Mouse (Mus musculus): ENCODE measurements around the gene Gmfg. TPM values are rescaled to one million over a fixed set of nuclear protein-coding genes. Genes with fewer than 3 reads are reported as not detected.

Gmfg gene
- polyA plus RNA-seq (2015; fragmentation: Nextera tagmentation; extraction: Ambion mirVana): 5.3 and 6.0 TPM in 2 replicates

- H3K4me1 ChIP-seq (replicated peaks): peaks cover 41% of the 10 kb centered on the region
- peak within 1 kb of the TSS; percentile 84 for H3K27ac ChIP-seq (replicated peaks)
- peak; percentile 64 for ATAC-seq (ENCODE audit: low read depth)
- 3% methylated on average over 16 of the region's 16 CpGs for WGBS
- H3K9me3 ChIP-seq: no peaks in the 10 kb centered on the region
- peak within 1 kb of the TSS; percentile 75 for H3K9ac ChIP-seq
- H3K4me3 ChIP-seq: peak within 1 kb of the TSS; percentile 79
- peak within 1 kb of the TSS; percentile 66 for H3K4me2 ChIP-seq
- no peaks in the 10 kb centered on the region for H3K27me3 ChIP-seq
- peaks cover 15% of the 10 kb centered on the region for H3K36me3 ChIP-seq
These were observed at the start of gene Gmfg for GRCm38 (mm10) chr7:28436932-28437570. Gene Gmfg (plus strand): TSS chr7:28437447.

GRCm38 (mm10) chr7:28390331-28390730 lies 46.9 kb upstream of the Gmfg start:
- Histone ChIP-seq H3K4me3 (no peak overlapping the region), H3K27me3 (no peaks in the 10 kb centered on the region), H3K4me2 (no peak overlapping the region), H3K9me3 (no peaks in the 10 kb centered on the region), H3K36me3 (peaks cover 56% of the 10 kb centered on the region), H3K4me1 (replicated peaks) (peaks cover 26% of the 10 kb centered on the region), H3K9ac (no peak overlapping the region), H3K27ac (replicated peaks) (no peak overlapping the region)
- no peak for ATAC-seq (ENCODE audit: low read depth)
- 96% methylated on average over 3 of the region's 3 CpGs for WGBS

- Histone ChIP-seq H3K4me3 (peak within 1 kb of the TSS; percentile 85), H3K4me1 (replicated peaks) (peaks cover 26% of the 10 kb centered on the region), H3K9me3 (no peaks in the 10 kb centered on the region), H3K9ac (peak within 1 kb of the TSS; percentile 91), H3K27me3 (no peaks in the 10 kb centered on the region), H3K27ac (replicated peaks) (peak within 1 kb of the TSS; percentile 79), H3K36me3 (peaks cover 63% of the 10 kb centered on the region), H3K4me2 (peak within 1 kb of the TSS; percentile 96)
- under 1% methylated on average over 58 of the region's 58 CpGs for WGBS
- peak; percentile 99 for ATAC-seq (ENCODE audit: low read depth)
These were observed 44.6 kb upstream of the Gmfg start, which contains the start of the genes Med29 and Paf1 for GRCm38 (mm10) chr7:28392429-28393271. Gene Med29 (minus strand): TSS chr7:28392708. Gene Paf1 (plus strand): TSS chr7:28392951.

GRCm38 (mm10) chr7:28393272-28393951 lies 43.8 kb upstream of the Gmfg start:
- Histone ChIP-seq H3K9ac (peak overlapping the region; percentile 91), H3K27ac (replicated peaks) (peak overlapping the region; percentile 79), H3K36me3 (peaks cover 63% of the 10 kb centered on the region), H3K27me3 (no peaks in the 10 kb centered on the region), H3K9me3 (no peaks in the 10 kb centered on the region), H3K4me1 (replicated peaks) (peaks cover 26% of the 10 kb centered on the region), H3K4me3 (peak overlapping the region; percentile 85), H3K4me2 (peak overlapping the region; percentile 96)
- 7% methylated on average over 22 of the region's 22 CpGs for WGBS
- no peak; the same call in 1 of the 2 replicates for ATAC-seq (ENCODE audit: low read depth)

- H3K4me1 ChIP-seq (replicated peaks): peaks cover 26% of the 10 kb centered on the region
- H3K4me2 ChIP-seq: no peak overlapping the region
- H3K9ac ChIP-seq: no peak overlapping the region
- no peaks in the 10 kb centered on the region for H3K27me3 ChIP-seq
- no peak overlapping the region for H3K27ac ChIP-seq (replicated peaks)
- 97% methylated on average over 4 of the region's 4 CpGs for WGBS
- no peak overlapping the region for H3K4me3 ChIP-seq
- no peaks in the 10 kb centered on the region for H3K9me3 ChIP-seq
- H3K36me3 ChIP-seq: peaks cover 63% of the 10 kb centered on the region
- no peak for ATAC-seq (ENCODE audit: low read depth)
These were observed 41.8 kb upstream of the Gmfg start for GRCm38 (mm10) chr7:28395425-28395824.

- Histone ChIP-seq H3K27me3 (no peaks in the 10 kb centered on the region), H3K9me3 (no peaks in the 10 kb centered on the region), H3K4me1 (replicated peaks) (peaks cover 16% of the 10 kb centered on the region), H3K27ac (replicated peaks) (no peak overlapping the region), H3K4me2 (no peak overlapping the region), H3K4me3 (no peak overlapping the region), H3K36me3 (peaks cover 83% of the 10 kb centered on the region), H3K9ac (no peak overlapping the region)
- ATAC-seq (ENCODE audit: low read depth): no peak
- 67% methylated on average over 3 of the region's 3 CpGs for WGBS
These were observed 39.2 kb upstream of the Gmfg start for GRCm38 (mm10) chr7:28398000-28398399.

- ATAC-seq (ENCODE audit: low read depth): no peak
- Histone ChIP-seq H3K36me3 (peaks cover 91% of the 10 kb centered on the region), H3K9me3 (no peaks in the 10 kb centered on the region), H3K4me1 (replicated peaks) (peaks cover 9% of the 10 kb centered on the region), H3K27me3 (no peaks in the 10 kb centered on the region), H3K27ac (replicated peaks) (no peak overlapping the region), H3K4me2 (no peak overlapping the region), H3K4me3 (no peak overlapping the region), H3K9ac (no peak overlapping the region)
- 91% methylated on average over 10 of the region's 10 CpGs for WGBS
These were observed 38.4 kb upstream of the Gmfg start for GRCm38 (mm10) chr7:28398696-28399340.

- Histone ChIP-seq H3K4me2 (no peak overlapping the region), H3K27ac (replicated peaks) (no peak overlapping the region), H3K4me3 (no peak overlapping the region), H3K9ac (no peak overlapping the region), H3K9me3 (no peaks in the 10 kb centered on the region), H3K27me3 (no peaks in the 10 kb centered on the region), H3K36me3 (peaks cover 98% of the 10 kb centered on the region), H3K4me1 (replicated peaks) (no peaks in the 10 kb centered on the region)
- ATAC-seq (ENCODE audit: low read depth): no peak
- WGBS: 96% methylated on average over 1 of the region's 1 CpGs
These were observed 36.2 kb upstream of the Gmfg start for GRCm38 (mm10) chr7:28401030-28401429.

GRCm38 (mm10) chr7:28401942-28402341 lies 35.3 kb upstream of the Gmfg start:
- no peak overlapping the region for H3K27ac ChIP-seq (replicated peaks)
- peaks cover 98% of the 10 kb centered on the region for H3K36me3 ChIP-seq
- no peak overlapping the region for H3K4me3 ChIP-seq
- no peaks in the 10 kb centered on the region for H3K9me3 ChIP-seq
- WGBS: 76% methylated on average over 3 of the region's 3 CpGs
- H3K9ac ChIP-seq: no peak overlapping the region
- H3K27me3 ChIP-seq: no peaks in the 10 kb centered on the region
- no peak overlapping the region for H3K4me2 ChIP-seq
- no peak for ATAC-seq (ENCODE audit: low read depth)
- no peaks in the 10 kb centered on the region for H3K4me1 ChIP-seq (replicated peaks)

GRCm38 (mm10) chr7:28410841-28411475 lies 26.3 kb upstream of the Gmfg start:
- no peak overlapping the region for H3K4me3 ChIP-seq
- ATAC-seq (ENCODE audit: low read depth): no peak
- no peaks in the 10 kb centered on the region for H3K4me1 ChIP-seq (replicated peaks)
- H3K27ac ChIP-seq (replicated peaks): no peak overlapping the region
- H3K27me3 ChIP-seq: no peaks in the 10 kb centered on the region
- peaks cover 95% of the 10 kb centered on the region for H3K36me3 ChIP-seq
- no peak overlapping the region for H3K4me2 ChIP-seq
- no peak overlapping the region for H3K9ac ChIP-seq
- WGBS: 89% methylated on average over 3 of the region's 3 CpGs
- no peaks in the 10 kb centered on the region for H3K9me3 ChIP-seq

- ATAC-seq (ENCODE audit: low read depth): no peak
- Histone ChIP-seq H3K36me3 (peaks cover 94% of the 10 kb centered on the region), H3K4me2 (no peak overlapping the region), H3K4me3 (no peak overlapping the region), H3K4me1 (replicated peaks) (no peaks in the 10 kb centered on the region), H3K9me3 (no peaks in the 10 kb centered on the region), H3K27ac (replicated peaks) (no peak overlapping the region), H3K27me3 (no peaks in the 10 kb centered on the region), H3K9ac (no peak overlapping the region)
- 91% methylated on average over 4 of the region's 4 CpGs for WGBS
These were observed 24.4 kb upstream of the Gmfg start for GRCm38 (mm10) chr7:28412826-28413225.

Data from neural tube, embryonic 13.5 days (tissue).